Mouse (Mus musculus) ES-E14 (cell line): ENCODE data around the gene N4bp2l2. TPM values are rescaled to one million over a fixed set of nuclear protein-coding genes. Genes with fewer than 3 reads are reported as not detected.
"Not testable (repeated sequence)": the region's sequence is repeated elsewhere in the genome, so short reads cannot be mapped to it uniquely, and the experiment has no call there.

ENCODE experiments used
- DNase-seq: peaks from one replicate; pipeline ENCODE4 v3.0.0-alpha.2; 2013; ENCODE audit warnings: low read depth, low spot score
- H3K27ac ChIP-seq: 2 replicates; pipeline ENCODE4 v1.5.1; 2012; ENCODE audit warnings: low read depth, mild to moderate bottlenecking, low read length, moderate library complexity, mixed read lengths; ENCODE audit not compliant: poor library complexity, insufficient read depth, severe bottlenecking
- H3K36me3 ChIP-seq: 2 replicates; pipeline ENCODE4 v1.6.1; 2012; ENCODE audit warnings: mild to moderate bottlenecking, low read length, moderate library complexity, mixed read lengths; ENCODE audit not compliant: control insufficient read depth, poor library complexity, insufficient read depth, severe bottlenecking
- H3K4me1 ChIP-seq, 2 experiments: fragments of 150-350 bp in 1 of 2; sonication (generic) in 1 of 2; 2 replicates each; pipeline ENCODE4 v1.6.1; 2012; ENCODE audit warnings: low read length in 2 of 2, mild to moderate bottlenecking in 1 of 2, mixed read lengths in 1 of 2; ENCODE audit not compliant: control insufficient read depth in 2 of 2, insufficient read depth in 2 of 2, poor library complexity in 1 of 2
- H3K4me3 ChIP-seq, 2 experiments: fragments of 150-350 bp in 1 of 2; sonication (generic) in 1 of 2; 2 replicates each; pipeline ENCODE4 v1.5.1; 2012; ENCODE audit warnings: low read length in 2 of 2, low read depth in 1 of 2, mild to moderate bottlenecking in 1 of 2, mixed read lengths in 1 of 2; ENCODE audit not compliant: insufficient read depth in 1 of 2, poor library complexity in 1 of 2, severe bottlenecking in 1 of 2
- H3K9ac ChIP-seq: 2 replicates; pipeline ENCODE4 v1.6.1; 2012; ENCODE audit warnings: low read depth, mild to moderate bottlenecking, low read length, mixed read lengths; ENCODE audit not compliant: poor library complexity, insufficient read depth, severe bottlenecking
- H3K9me3 ChIP-seq: fragments of 150-350 bp; sonication (generic); 2 replicates; pipeline ENCODE4 v1.6.1; 2012; ENCODE audit warnings: low read depth, mild to moderate bottlenecking, low read length; ENCODE audit not compliant: control insufficient read depth, insufficient read depth
- CHD2 ChIP-seq: IDR thresholded peaks from 2 replicates; pipeline ENCODE4 v1.6.1; 2014; ENCODE audit warnings: mild to moderate bottlenecking, low read depth, low read length, inconsistent platforms
- HCFC1 ChIP-seq: IDR thresholded peaks from 2 replicates; pipeline ENCODE4 v1.6.1; 2012; ENCODE audit warnings: low read length, inconsistent platforms, borderline replicate concordance; ENCODE audit not compliant: insufficient read depth
- MAFK ChIP-seq: IDR thresholded peaks from 2 replicates; pipeline ENCODE4 v1.6.1; 2014; ENCODE audit warnings: mild to moderate bottlenecking, low read depth, low read length, inconsistent platforms; ENCODE audit not compliant: insufficient read depth
- ZC3H11A ChIP-seq: IDR thresholded peaks from 2 replicates; pipeline ENCODE4 v1.6.1; 2012; ENCODE audit warnings: low read depth, mild to moderate bottlenecking, inconsistent platforms, low read length, borderline replicate concordance
- ZNF384 ChIP-seq: IDR thresholded peaks from 2 replicates; pipeline ENCODE4 v1.6.1; 2012; ENCODE audit warnings: low read depth, low read length, inconsistent platforms
- in situ Hi-C, 2 experiments: fragments of 600-800 bp; cut with MboI; formaldehyde crosslinking; loops; one replicate each; pipeline ENCODE4 v1.15.1; 2025; ENCODE audit warnings: low sequenced_read_pairs in 2 of 2, inconsistent platforms in 1 of 2; ENCODE audit not compliant: unreplicated experiment in 2 of 2
- total RNA-seq: library from RNA; depleted of rRNA; stranded (reverse); fragments of 300-350 nt; gene quantifications from 2 replicates; pipeline ENCODE4 v1.2.3, GENCODE M21; 2012

The N4bp2l2 gene
- total RNA-seq, 1 experiment = 58.4 TPM

DNA sequence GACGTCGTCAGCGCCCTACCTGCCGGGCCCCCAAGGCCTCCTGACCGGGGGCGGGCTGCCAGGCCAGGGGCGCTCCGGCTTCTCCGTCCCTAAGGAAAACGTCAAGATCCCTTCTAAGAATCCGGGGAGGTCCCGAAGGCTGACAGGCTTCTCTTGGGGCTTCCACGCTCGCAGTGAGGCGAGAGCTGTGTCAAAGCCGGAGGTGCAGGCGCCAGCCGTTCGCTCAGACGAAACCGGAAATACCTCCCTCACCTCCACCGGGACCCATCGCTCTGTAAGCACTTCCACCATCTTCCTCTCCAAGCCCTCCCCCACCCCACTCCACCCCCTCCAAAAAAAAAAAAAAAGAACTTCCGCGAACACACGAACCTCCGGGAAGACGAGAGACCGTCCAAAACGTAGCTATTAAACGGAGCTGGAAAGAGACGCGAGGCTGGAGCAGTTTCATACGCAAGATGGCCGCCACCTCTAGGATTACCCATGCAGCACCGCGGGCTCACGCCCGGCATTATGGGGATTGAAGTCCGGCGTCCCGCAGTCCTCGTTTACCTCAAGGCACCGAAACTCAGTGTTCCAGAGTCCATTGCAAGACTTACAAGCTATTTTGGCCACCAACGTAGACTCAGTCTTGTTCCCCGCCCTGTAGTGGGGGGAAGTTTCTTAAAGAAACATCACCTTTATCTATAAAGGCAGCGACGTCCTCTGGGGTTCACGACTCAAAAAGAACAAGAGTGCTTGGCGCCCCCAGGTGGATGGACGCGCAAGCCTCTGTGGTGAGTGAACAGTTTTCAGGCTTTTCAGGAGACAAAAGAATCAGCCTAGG is 640 bp downstream of the N4bp2l2 start:
- no peaks in the 10 kb centered on the region for H3K4me1 ChIP-seq
- in situ Hi-C loops = no loop called here
- no peaks in the 10 kb centered on the region for H3K9me3 ChIP-seq
- H3K9ac ChIP-seq = peak overlapping the region; percentile 97
- peak; percentile 96 for DNase-seq
- TF ChIP-seq CHD2 = peak; percentile 58; the same call in 1 of the 2 replicates
- 0 out of 2 replicates have a peak, but pooled peaks have one; percentile 3 for TF ChIP-seq MAFK
- TF ChIP-seq HCFC1 = peak; percentile 97
- TF ChIP-seq ZNF384 = peak; percentile 71; the same call in 1 of the 2 replicates
- TF ChIP-seq ZC3H11A = no peak
- H3K4me3 ChIP-seq = peak overlapping the region; percentile 87 to 90
- H3K36me3 ChIP-seq = no peaks in the 10 kb centered on the region
- H3K27ac ChIP-seq = peak overlapping the region; percentile 92

- no peak for TF ChIP-seq MAFK
- no peak for TF ChIP-seq CHD2
- TF ChIP-seq ZC3H11A = no peak
- TF ChIP-seq HCFC1 = no peak
- no peak for TF ChIP-seq ZNF384
- peak overlapping the region; percentile 97 for H3K9ac ChIP-seq
- in situ Hi-C loops = no loop called here
- no peaks in the 10 kb centered on the region for H3K36me3 ChIP-seq
- no peaks in the 10 kb centered on the region for H3K9me3 ChIP-seq
- peak overlapping the region; percentile 87 to 90 for H3K4me3 ChIP-seq
- no peaks in the 10 kb centered on the region for H3K4me1 ChIP-seq
- DNase-seq = no peak
- H3K27ac ChIP-seq = peak overlapping the region; percentile 92
Measured at GRCm38 (mm10) chr5:150664794-150665131, 1.2 kb downstream of the N4bp2l2 start.

GRCm38 (mm10) chr5:150663926-150664325 is 2.1 kb downstream of the N4bp2l2 start:
- H3K9me3 ChIP-seq, DNase-seq, H3K9ac ChIP-seq, in situ Hi-C loops, H3K27ac ChIP-seq, H3K36me3 ChIP-seq, H3K4me1 ChIP-seq: not testable (repeated sequence)
- H3K4me3 ChIP-seq = peak overlapping the region in 1 of 2 experiments; percentile 87; a peak in 3 of 4 replicates

- H3K4me1 ChIP-seq, H3K36me3 ChIP-seq, in situ Hi-C loops, H3K9me3 ChIP-seq, H3K9ac ChIP-seq, DNase-seq, H3K4me3 ChIP-seq, H3K27ac ChIP-seq: not testable (repeated sequence)
Measured at GRCm38 (mm10) chr5:150660296-150660695, 5.7 kb downstream of the N4bp2l2 start.

DNA sequence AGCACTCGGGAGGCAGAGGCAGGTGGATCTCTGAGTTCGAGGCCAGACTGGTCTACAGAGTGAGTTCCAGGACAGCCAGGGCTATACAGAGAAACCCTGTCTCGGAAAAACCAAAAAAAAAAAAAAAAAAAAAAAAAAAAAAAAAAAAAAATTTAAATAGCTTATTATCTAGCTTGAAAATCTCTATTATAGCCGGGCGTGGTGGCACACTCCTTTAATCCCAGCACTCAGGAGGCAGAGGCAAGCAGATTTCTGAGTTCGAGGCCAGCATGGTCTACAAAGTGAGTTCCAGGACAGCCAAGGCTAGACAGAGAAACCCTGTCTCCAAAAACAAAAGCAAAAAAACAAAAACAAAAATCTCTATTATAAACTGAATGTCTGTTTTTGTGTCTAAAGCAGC is 6.6 kb downstream of the N4bp2l2 start:
- TF ChIP-seq ZNF384 = 0 out of 2 replicates have a peak, but pooled peaks have one; percentile 24
- H3K27ac ChIP-seq, H3K36me3 ChIP-seq, H3K9me3 ChIP-seq, in situ Hi-C loops, H3K4me1 ChIP-seq, H3K9ac ChIP-seq, H3K4me3 ChIP-seq, DNase-seq: not testable (repeated sequence)
